Mouse (Mus musculus): ENCODE measurements at regions not wholly inside any gene's neighbourhood (a gene's known extent, or its start where the extent isn't known, plus 50 kb on each side); places are given as distances from the start of the nearest gene placed in this dataset.

GRCm38 (mm10) chr16:5790161-5790560 is 95.0 kb upstream of the Rbfox1 start:
- TF ChIP-seq CTCF (IDR thresholded peaks at IDR 0.05; ENCODE audit: insufficient read depth, low read depth, low read length) (no peak), POLR2A (IDR thresholded peaks at IDR 0.05; ENCODE audit: insufficient read depth, low read depth, low read length) (no peak)
